Mouse (Mus musculus): ENCODE measurements at regions not wholly inside any gene's neighbourhood (a gene's known extent, or its start where the extent isn't known, plus 50 kb on each side); places are given as distances from the start of the nearest gene placed in this dataset.

DNA sequence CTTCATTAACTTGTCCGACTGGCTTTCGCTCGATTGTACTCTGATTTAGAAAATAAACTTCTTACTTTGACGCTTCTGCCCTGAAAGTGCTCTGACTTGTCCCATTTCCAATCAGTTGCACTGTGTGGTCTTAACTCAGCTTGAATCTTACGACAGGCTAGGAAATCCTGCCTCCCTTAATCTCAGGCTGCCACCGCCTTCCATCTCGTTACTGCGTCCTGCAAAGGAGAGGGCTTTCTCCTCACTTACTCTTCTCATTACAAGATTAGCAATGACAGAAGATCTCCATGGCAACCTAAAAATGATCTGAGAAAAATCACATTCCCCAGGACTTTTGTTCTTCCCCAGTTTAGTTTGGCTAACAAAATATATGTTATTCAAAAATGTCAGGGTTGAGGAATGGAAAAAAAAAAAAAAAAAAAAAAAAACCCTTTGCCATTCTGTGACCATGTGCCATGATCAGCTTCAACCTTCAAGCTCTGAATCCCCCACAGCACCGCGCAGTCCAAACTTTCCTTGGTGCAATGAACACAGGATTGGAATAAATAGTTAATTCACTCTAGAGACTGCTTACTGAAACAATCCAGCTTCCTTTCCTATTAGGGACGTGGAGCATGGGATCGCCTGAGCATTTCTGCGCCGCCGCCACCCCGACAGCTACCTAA lies 494.1 kb downstream of the Lmo4 start:
- no peak for DNase-seq (ENCODE audit: low read depth)

DNA sequence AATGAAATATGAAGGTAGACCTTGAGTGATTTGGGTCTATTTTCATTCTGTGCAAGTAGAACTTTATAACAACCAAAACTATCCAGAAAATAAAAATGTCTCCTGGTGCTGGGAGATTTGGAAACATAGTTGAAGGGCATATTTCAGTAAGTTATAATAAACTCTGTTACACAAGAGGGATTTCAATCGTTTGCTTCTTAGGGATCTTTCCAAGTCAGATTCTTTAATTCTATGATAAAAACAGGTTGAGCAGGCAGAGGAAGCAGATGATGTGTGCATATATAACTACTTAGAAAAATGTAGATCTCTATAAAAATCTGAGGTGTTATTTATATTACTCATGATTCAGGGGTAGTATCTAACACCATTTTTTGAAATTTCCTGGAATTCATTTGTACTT lies 498.3 kb downstream of the Lmo4 start:
- DNase-seq (ENCODE audit: low read depth): no peak

DNA sequence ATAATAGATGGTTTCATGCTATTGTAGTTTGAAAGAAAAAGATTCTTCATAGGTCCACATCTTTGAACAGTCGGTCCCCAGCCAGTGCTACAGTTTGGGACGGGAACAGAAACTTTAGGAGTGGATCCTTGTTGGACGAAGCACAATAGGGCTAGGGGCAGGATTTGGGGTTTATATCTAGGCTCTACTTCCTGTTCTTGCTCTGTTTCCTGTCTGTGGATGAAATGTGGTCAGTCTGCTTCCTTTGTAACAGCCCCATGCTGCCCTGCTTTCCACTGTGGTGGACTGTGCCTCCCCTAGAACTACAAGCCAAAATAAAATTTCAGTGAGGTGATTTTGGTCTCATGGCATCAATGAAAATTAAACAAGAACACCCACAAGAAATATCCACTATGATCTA lies 510.2 kb downstream of the Lmo4 start:
- no peak for DNase-seq (ENCODE audit: low read depth)

DNA sequence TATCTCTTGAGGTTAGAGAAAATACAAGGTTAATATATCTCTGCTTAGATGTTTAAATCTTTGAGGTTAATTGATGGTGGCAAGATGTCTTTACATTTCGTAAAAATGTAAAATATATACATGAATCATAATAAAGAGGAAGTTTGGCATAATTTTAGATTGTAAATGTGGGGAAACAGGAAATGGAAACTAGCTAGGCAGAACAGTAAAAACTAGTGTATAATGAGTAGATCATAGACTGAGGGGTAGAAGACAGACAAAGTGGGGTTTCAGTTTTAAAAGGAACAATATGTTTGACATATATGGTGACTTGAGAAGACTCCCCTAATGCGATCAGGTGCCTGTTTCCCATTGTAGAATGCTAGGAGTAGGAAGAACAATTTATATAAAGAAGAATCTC lies 519.3 kb downstream of the Lmo4 start:
- no peak for DNase-seq (ENCODE audit: low read depth)

DNA sequence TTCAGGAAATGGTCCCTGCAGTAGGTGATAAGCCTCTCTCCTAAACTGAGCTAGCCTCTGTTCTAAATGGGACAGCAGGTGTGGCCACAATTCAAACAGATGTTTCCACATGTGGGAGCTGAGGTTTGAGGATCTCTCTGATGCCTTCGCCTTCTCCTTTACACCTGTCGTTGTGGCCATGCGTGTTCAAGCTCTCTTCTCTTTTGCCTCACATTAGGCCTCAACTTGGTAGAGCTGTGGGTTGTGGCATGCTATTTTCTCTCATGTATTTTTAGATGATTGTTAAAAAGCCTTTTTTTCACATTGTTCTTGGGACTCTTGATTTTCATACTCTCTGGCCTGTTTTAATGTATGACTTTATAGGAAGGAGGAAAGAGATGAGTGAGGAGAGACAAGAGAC lies 526.8 kb downstream of the Lmo4 start:
- no peak for DNase-seq (ENCODE audit: low read depth)

DNA sequence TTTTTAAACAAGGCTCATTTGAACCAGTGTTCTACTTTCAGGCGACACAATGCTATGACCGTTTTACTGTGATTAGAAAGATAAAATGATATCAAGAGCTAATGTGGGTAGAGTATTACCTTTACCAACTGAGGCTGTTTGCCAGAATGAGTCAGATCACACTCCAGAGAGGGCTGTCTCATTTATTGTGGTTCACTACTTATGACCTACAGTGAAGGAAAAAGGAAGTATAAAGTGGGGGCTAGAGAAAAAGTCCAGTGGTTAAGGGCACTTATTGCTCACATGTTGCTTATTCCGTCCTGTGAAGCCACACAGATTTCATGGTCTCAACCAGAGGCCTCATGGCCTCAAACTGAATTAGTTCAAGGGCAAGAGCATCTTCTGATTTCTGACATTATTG lies 530.2 kb downstream of the Lmo4 start:
- no peak for DNase-seq (ENCODE audit: low read depth)

DNA sequence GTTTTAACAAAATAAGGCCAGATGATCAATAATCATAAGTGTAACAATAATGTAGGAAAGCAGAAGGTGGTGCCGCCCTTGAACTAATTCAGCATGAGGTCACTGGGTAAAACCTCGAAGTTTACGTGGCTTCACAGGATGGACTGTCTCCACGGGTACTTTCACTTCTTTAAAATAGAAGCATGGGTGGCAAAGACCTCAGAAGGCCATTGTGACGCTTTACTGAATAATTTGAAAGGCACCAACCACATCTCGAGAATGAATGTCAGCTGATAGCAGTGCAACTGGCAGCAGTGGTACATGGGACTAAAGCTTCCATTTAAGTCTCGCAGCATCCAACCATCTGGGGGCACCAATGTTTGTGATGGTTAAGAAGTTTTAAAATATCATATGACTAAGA lies 530.6 kb downstream of the Lmo4 start:
- no peak for DNase-seq (ENCODE audit: low read depth)

DNA sequence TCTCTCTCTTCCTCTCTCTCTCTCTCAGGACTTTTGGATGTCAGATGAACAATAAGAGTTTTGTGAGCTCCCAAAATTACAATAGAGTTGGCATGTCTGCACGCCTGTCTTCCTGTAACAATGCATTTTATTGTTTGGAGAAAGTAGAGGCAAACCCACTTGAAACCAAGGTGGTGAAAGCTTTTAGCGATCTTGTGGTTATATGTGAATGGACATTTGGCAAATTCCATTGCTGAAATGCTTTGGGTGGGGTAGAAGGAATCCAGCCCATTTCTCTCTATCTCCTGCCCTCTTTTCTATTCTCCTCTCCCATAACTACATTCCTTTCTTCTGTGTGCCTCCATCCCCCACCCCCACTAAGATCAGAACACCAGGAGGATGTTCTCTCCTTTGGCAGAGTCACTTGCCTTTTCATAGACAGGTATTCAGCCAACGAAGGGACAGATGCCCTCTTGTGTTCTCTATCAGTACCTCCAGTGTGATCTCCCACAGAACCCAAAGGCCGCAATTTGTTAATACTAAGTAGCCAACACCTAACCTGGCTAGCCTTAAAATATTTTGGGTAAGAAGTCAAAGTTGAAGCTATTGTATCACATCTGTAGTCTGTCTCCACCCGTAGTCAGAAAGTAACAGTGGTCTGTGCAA lies 542.9 kb downstream of the Lmo4 start:
- DNase-seq (ENCODE audit: low read depth): peak; percentile 22

DNA sequence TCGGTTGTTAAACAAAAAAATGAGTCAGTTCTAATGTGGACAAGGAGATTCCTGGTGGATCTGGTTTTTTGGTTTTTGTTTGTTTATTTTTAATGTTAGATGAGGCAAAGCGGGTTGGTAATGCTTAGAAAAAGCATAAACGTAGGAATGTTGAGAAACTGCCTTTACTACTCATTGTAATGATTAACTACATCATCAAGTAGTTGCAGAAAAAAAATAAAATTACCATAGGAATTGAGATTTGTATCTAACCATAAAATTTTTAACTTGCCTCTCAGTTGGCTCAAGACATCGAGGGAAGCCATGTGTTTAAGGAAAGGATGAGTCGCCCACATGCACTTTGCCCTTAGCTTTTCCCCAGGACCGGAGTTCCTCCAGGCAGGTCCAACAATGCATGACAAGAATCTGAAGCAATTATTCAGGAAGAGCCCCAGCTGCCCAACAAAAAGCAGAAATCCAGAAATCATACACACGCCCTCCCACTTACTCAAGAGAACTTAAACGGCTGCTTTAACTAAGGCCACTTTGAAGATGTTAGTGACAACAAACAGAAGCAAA lies 545.5 kb downstream of the Lmo4 start:
- no peak for DNase-seq (ENCODE audit: low read depth)

DNA sequence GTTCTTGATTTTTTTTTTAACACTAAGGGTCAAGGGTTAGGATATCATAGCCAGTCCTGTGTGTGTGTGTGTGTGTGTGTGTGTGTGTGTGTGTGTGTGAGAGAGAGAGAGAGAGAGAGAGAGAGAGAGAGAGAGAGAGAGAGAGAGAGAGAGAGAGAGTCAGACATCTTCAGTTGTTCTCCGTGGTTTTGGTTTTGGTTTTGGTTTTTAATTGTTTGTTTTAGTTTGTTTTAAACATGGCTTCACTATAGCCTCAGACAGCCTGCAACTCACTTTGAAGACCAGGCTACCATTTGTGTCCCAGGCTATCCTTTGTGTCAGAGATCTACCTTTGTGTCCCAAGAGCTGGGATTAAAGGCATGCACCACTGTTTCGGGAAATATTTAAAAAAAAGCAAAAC lies 557.8 kb downstream of the Lmo4 start:
- DNase-seq (ENCODE audit: low read depth): no peak

DNA sequence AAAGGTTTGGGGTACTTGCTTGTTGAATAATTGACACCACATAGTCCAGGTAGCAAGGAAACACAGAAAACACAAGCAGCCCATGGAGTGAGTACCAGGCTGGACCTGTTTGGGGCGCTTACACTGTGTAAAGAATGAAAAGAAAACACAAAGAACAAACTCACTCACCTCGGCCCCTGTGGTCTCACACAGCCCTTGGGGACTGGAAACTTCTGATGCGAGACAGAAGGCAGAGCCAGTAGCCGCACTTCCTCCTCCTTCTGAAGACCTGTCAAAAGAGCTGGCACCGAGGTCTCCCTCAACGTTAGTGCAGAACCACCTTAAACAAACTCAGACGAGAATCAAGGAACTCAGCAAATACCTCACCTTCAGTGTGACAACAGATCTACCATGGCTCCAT lies 558.2 kb downstream of the Lmo4 start:
- no peak for DNase-seq (ENCODE audit: low read depth)

DNA sequence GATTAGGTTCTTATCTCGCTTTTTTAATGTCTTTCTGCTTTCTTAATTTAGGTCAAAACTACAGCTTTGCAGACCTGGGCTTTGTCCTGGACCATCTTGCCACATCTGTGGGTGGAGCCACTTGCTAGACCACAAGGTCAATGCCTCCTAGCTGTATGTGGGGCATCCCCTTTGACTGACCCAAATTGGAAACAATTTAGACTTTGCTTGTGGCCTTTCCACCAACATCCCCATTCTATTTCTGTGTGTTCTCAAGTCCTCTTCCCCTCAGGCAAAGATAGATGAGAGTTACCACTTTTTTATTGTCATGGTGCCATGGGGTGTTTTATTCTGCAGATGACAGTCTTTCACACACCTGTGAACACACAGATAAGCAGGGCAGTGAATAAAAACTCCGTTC lies 572.0 kb downstream of the Lmo4 start:
- DNase-seq (ENCODE audit: low read depth): no peak

DNA sequence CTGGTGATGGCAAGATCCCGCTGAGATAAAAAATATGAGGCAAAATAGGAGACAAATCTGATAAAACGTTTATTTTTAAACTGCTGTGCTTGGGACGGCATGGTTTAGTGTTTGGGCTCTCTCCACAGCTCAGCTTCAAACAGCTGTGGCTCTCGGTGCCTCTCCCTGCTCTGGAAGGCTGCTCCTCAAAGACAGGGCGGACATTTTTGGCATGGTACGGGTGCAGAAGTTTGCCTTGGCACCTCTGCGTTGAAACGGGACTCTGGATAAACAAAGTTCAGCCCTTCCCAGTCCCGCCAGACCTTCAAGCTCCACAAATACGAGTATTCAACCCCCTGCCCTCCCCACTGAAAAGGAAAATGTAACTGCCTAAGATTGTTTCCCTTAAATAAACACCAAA lies 573.8 kb downstream of the Lmo4 start:
- peak; percentile 57 for DNase-seq (ENCODE audit: low read depth)

DNA sequence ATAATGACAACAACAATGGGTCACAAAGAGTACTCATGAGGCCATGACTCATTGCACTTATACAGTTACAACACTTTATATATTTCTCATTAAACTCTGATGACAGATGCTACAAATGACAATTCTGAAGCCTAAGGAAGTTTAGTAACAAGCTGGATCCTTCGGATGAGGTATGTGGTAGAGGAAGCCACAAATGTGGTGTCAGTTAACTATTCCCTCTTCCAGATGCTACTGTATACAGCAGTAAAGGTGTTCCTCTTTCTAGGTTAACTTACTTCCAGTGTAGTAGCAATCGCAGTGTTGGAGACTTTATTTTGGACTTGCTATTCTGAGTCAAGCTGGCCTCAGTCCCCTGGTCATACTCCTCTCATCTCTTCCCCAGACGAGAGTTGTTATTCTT lies 580.1 kb downstream of the Lmo4 start:
- no peak for DNase-seq (ENCODE audit: low read depth)

DNA sequence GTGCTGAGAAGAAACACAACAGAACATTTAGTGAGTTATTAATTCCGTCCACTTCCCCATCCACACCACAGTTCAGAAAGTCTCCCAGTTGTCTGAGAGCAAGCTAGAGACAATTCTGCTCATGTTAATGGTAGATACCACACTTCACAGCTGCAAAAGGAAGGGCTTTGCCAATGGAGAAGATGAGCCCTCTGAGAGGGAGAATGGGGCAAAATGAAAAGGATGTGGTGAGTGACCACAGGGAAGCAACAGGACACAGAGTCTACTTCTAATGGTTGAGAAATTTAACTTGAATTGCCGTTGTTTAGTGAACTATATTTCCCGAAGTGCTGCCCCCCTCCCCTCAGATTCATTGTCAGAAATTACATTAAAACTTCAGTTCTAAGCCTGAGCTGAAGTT lies 582.7 kb downstream of the Lmo4 start:
- no peak for DNase-seq (ENCODE audit: low read depth)

DNA sequence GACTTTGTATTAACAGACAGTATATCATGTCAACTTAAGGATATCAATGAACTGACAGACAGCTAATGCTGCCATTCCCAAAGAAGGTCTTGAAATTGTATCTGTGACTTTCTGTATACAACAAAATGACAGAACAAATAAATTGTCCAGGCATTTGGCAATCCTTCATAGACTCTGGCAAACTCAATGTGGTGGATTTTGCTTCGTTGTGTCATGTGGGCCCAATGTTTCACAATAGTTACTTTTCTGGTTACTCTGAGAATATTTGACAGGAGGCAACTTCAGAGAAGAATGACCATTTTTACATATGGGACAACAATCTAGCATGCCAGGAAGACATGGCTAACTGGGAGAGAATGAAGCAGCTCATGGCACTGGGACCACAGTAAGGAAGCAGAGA lies 585.9 kb downstream of the Lmo4 start:
- no peak for DNase-seq (ENCODE audit: low read depth)

DNA sequence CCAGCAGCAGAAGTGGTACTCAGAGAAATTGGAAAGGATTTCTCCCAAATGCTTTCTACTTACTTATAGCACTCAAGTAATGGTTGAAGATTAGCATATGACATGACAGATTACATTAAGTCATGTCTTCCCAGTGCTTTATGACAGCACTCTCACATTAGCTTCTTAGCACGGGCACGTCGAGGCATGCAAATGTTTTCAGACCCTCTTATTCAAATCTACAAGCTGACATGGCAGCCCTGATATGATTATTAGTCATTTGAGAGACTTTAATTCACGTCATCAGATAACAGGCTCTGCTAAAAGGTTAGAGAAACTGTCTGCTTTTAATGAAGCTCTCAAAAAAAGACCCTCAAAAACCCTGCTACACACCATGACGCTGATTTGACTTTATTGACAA lies 590.1 kb downstream of the Lmo4 start:
- DNase-seq (ENCODE audit: low read depth): no peak

DNA sequence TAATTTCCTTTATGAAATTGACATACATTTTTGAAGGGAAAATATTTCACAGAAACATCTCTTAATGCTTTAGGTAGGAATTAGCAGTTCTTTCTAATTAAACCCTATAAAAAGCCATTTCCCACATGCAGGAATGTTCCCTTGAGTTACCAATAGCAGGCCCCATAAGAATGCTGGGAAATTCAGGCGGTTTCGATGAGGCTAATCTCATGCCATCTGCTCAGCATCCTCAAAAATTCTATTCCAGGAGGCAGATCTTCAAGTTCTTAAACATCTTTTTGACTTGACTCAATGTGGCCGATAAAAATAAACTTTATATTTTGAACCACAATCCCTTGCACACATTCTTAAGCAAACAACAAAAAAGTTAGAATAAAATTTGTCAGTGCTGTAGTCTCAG lies 591.0 kb downstream of the Lmo4 start:
- no peak for DNase-seq (ENCODE audit: low read depth)

DNA sequence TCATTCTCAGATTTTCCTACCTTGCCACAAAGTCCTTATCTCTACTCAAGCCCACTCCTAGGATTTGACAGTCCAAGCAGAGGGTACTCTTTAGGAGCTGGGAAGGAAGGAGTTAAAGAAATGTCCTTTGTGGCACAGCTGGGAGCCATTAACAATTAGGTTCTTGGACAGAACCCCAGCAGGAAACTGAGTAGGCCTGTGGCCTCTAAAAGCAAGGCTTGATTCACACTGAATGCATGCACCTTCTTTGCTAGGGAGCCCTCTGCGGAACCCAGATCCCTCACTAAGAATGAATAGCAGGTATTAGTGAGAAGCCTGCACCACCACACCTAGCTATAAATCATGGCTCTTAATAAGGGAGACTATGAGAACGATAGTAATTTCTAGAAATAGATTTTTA lies 595.3 kb downstream of the Lmo4 start:
- no peak for DNase-seq (ENCODE audit: low read depth)

DNA sequence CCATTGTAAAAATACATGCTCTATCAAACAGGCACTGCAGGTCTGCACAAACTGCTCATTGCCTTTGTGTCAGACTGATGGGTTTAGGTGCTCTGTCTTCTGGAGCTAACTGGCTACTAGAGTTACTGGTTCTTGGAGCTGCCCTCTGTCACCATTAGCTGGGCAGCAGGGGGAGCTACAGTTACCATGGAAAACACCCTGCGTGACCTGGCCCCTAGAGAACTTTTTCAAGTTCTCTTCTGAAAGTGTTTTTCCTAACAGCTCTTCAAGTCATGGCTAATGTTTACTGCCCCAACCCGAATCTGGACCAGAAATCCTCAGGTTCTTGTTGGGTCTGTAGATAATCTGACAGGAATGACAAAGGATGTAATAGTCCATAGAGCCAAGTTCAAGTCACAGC lies 605.9 kb downstream of the Lmo4 start:
- DNase-seq (ENCODE audit: low read depth): no peak

DNA sequence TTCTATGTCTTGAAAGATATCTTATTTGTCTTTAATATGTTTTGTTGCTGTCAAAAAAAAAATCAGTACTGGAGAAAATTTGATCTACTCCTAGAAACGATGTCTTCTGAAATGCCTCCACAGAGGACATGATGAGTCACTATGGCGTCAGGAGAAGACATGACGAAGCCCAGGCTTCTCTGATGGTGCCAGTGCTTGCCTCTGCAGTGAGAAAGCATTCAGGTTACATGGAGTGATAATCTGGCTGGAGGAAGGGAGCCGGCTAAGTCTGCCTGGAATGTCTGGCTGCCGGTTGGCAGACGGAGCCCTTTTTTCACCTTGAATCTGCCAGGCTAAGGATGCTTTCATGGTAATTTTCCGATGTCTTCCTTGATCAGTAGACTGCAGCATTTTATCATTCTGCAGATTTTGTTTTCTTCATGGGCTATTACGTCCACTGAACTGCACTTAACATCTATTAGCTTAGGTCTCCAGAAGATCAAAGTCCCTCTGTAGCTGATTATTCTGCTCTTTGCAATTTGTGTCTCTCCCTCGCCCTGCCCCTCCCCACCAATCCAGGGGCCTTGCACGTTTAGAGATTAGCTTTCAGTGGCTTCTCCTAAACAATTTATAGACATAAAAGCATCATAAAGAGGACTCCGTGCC lies 607.9 kb downstream of the Lmo4 start:
- no peak for DNase-seq (ENCODE audit: low read depth)

DNA sequence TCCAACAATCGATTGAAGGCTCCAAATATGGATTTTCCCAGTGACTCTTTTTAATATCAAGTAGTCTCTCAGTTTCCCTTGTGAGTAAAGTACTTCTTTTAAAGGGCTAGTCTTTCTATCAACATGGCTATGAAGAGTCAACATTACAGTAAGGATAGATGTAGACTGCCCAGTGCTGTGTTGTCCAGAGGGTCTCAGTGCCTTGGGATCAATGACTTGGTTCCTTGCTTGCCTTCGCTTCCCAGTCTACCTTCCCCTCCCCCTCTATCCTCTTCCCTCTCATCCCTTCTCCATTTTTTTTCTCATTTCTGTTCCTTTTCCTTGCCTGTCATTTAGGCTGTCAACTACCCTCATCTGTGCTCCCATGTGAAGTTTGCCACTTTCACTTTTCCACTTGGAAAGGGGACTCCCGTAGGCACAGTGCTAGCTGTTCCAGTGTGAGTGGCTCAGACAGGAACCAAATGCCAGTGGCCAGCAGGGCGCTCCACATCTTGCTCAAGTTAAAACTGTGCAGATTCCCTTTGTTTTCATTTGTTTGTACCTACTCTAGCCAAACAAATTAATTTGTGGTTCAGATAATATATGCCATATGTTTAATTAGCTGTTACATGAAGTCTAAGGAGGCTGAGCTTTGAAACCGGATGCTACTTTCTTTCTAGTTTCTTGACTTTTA lies 608.9 kb downstream of the Lmo4 start:
- DNase-seq (ENCODE audit: low read depth): no peak

DNA sequence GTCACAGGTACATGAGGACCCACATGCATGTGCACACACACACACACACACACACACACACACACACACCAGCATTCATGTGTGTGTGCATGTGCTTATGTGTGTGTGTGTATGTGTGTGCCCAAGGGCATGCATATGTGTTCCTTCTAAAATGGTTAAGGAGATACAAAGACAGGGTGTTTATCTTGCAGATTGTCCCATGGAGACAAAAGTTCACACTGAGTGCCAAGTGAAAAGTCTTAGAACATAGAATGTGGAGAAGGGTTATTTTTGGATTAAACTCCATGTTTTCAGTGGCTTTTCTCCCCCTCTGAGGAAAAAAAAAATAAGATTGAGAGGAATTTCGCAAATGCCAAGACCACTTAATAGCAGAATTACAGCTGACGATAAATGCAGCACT lies 609.9 kb downstream of the Lmo4 start:
- DNase-seq (ENCODE audit: low read depth): no peak

Data from fibroblast of lung, adult 2 months (primary cell).